Mouse (Mus musculus): ENCODE results near the gene Pcca. TPM values are rescaled to one million over a fixed set of nuclear protein-coding genes. Genes with fewer than 3 reads are reported as not detected.

Pcca gene
- polyA plus RNA-seq, 1 experiment from 2014 or later = 29.9 TPM

GRCm38 (mm10) chr14:122903923-122904351 lies 369.8 kb downstream of the Pcca start:
- 84% methylated on average over 2 of the region's 2 CpGs for WGBS
- ATAC-seq (ENCODE audit: low FRiP score, low TSS enrichment) (no peak), DNase-seq (no peak)

GRCm38 (mm10) chr14:122905007-122905406 lies 370.9 kb downstream of the Pcca start:
- no peaks in the 10 kb centered on the region for H3K27me3 ChIP-seq (ENCODE audit: control insufficient read depth, insufficient read depth, low read length)
- H3K4me1 ChIP-seq (ENCODE audit: control insufficient read depth, insufficient read depth, low read length) = no peaks in the 10 kb centered on the region
- ATAC-seq (ENCODE audit: low FRiP score, low TSS enrichment) = no peak
- WGBS = 97% methylated on average over 1 of the region's 1 CpGs
- no peak overlapping the region for H3K4me3 ChIP-seq (replicated peaks; ENCODE audit: low read depth, low read length)
- peaks cover 12% of the 10 kb centered on the region for H3K9me3 ChIP-seq (ENCODE audit: control insufficient read depth, low read length)
- H3K9ac ChIP-seq (replicated peaks; ENCODE audit: low read length) = no peak overlapping the region
- DNase-seq = no peak
- no peaks in the 10 kb centered on the region for H3K36me3 ChIP-seq (ENCODE audit: control insufficient read depth, insufficient read depth, low read length)
- no peak overlapping the region for H3K4me2 ChIP-seq (ENCODE audit: low read length)
- no peak overlapping the region for H3K27ac ChIP-seq (replicated peaks; ENCODE audit: low read depth, low read length)

More at GRCm38 (mm10) chr14:122903923-122904351, 369.8 kb downstream of the Pcca start:
- Histone ChIP-seq H3K36me3 (ENCODE audit: control insufficient read depth, insufficient read depth, low read length) (no peaks in the 10 kb centered on the region), H3K4me3 (replicated peaks; ENCODE audit: low read depth, low read length) (no peak overlapping the region), H3K27ac (replicated peaks; ENCODE audit: low read depth, low read length) (no peak overlapping the region), H3K4me2 (ENCODE audit: low read length) (no peak overlapping the region), H3K9ac (replicated peaks; ENCODE audit: low read length) (no peak overlapping the region), H3K9me3 (ENCODE audit: control insufficient read depth, low read length) (peaks cover 12% of the 10 kb centered on the region), H3K4me1 (ENCODE audit: control insufficient read depth, insufficient read depth, low read length) (no peaks in the 10 kb centered on the region), H3K27me3 (ENCODE audit: control insufficient read depth, insufficient read depth, low read length) (no peaks in the 10 kb centered on the region)

GRCm38 (mm10) chr14:122908075-122908474 lies 374.0 kb downstream of the Pcca start:
- ATAC-seq (ENCODE audit: low FRiP score, low TSS enrichment) (no peak), DNase-seq (no peak)
- H3K9ac ChIP-seq (replicated peaks; ENCODE audit: low read length) = no peak overlapping the region
- H3K9me3 ChIP-seq (ENCODE audit: control insufficient read depth, low read length) = peaks cover 12% of the 10 kb centered on the region
- H3K36me3 ChIP-seq (ENCODE audit: control insufficient read depth, insufficient read depth, low read length) = no peaks in the 10 kb centered on the region
- H3K4me1 ChIP-seq (ENCODE audit: control insufficient read depth, insufficient read depth, low read length) = 0 out of 2 replicates have a peak, but pooled peaks cover 7% of the 10 kb centered on the region
- H3K27ac ChIP-seq (replicated peaks; ENCODE audit: low read depth, low read length) = no peak overlapping the region
- WGBS = 93% methylated on average over 4 of the region's 4 CpGs
- no peak overlapping the region for H3K4me3 ChIP-seq (replicated peaks; ENCODE audit: low read depth, low read length)
- H3K27me3 ChIP-seq (ENCODE audit: control insufficient read depth, insufficient read depth, low read length) = peaks cover 12% of the 10 kb centered on the region; the same call in 1 of the 2 replicates
- no peak overlapping the region for H3K4me2 ChIP-seq (ENCODE audit: low read length)

- H3K4me1 ChIP-seq (ENCODE audit: control insufficient read depth, insufficient read depth, low read length) = 0 out of 2 replicates have a peak, but pooled peaks cover 10% of the 10 kb centered on the region
- H3K27ac ChIP-seq (replicated peaks; ENCODE audit: low read depth, low read length) = no peak overlapping the region
- no peak for ATAC-seq (ENCODE audit: low FRiP score, low TSS enrichment)
- no peaks in the 10 kb centered on the region for H3K36me3 ChIP-seq (ENCODE audit: control insufficient read depth, insufficient read depth, low read length)
- WGBS = 91% methylated on average over 5 of the region's 5 CpGs
- no peak for DNase-seq
- no peak overlapping the region for H3K9ac ChIP-seq (replicated peaks; ENCODE audit: low read length)
- no peak overlapping the region for H3K4me3 ChIP-seq (replicated peaks; ENCODE audit: low read depth, low read length)
- H3K27me3 ChIP-seq (ENCODE audit: control insufficient read depth, insufficient read depth, low read length) = peaks cover 21% of the 10 kb centered on the region
- H3K4me2 ChIP-seq (ENCODE audit: low read length) = no peak overlapping the region
- H3K9me3 ChIP-seq (ENCODE audit: control insufficient read depth, low read length) = peaks cover 12% of the 10 kb centered on the region
These were observed 375.4 kb downstream of the Pcca start for GRCm38 (mm10) chr14:122909368-122910091.

- Histone ChIP-seq H3K4me3 (replicated peaks; ENCODE audit: low read depth, low read length) (no peak overlapping the region), H3K36me3 (ENCODE audit: control insufficient read depth, insufficient read depth, low read length) (no peaks in the 10 kb centered on the region), H3K4me1 (ENCODE audit: control insufficient read depth, insufficient read depth, low read length) (0 out of 2 replicates have a peak, but pooled peaks cover 10% of the 10 kb centered on the region), H3K27ac (replicated peaks; ENCODE audit: low read depth, low read length) (no peak overlapping the region), H3K4me2 (ENCODE audit: low read length) (no peak overlapping the region), H3K27me3 (ENCODE audit: control insufficient read depth, insufficient read depth, low read length) (peaks cover 21% of the 10 kb centered on the region), H3K9ac (replicated peaks; ENCODE audit: low read length) (no peak overlapping the region), H3K9me3 (ENCODE audit: control insufficient read depth, low read length) (peaks cover 12% of the 10 kb centered on the region)
- ATAC-seq (ENCODE audit: low FRiP score, low TSS enrichment) (no peak), DNase-seq (no peak)
These were observed 377.1 kb downstream of the Pcca start for GRCm38 (mm10) chr14:122911265-122911664.

- peak overlapping the region; percentile 99 for H3K4me2 ChIP-seq (ENCODE audit: low read length)
- H3K36me3 ChIP-seq (ENCODE audit: control insufficient read depth, insufficient read depth, low read length) = no peaks in the 10 kb centered on the region
- DNase-seq = no peak
- H3K27me3 ChIP-seq (ENCODE audit: control insufficient read depth, insufficient read depth, low read length) = peaks cover 21% of the 10 kb centered on the region
- no peak overlapping the region for H3K27ac ChIP-seq (replicated peaks; ENCODE audit: low read depth, low read length)
- no peak for ATAC-seq (ENCODE audit: low FRiP score, low TSS enrichment)
- WGBS = 74% methylated on average over 1 of the region's 1 CpGs
- H3K4me1 ChIP-seq (ENCODE audit: control insufficient read depth, insufficient read depth, low read length) = 0 out of 2 replicates have a peak, but pooled peaks cover 10% of the 10 kb centered on the region
- no peak overlapping the region for H3K9ac ChIP-seq (replicated peaks; ENCODE audit: low read length)
- no peak overlapping the region for H3K4me3 ChIP-seq (replicated peaks; ENCODE audit: low read depth, low read length)
- H3K9me3 ChIP-seq (ENCODE audit: control insufficient read depth, low read length) = peaks cover 11% of the 10 kb centered on the region
These were observed 378.0 kb downstream of the Pcca start for GRCm38 (mm10) chr14:122912137-122912536.

GRCm38 (mm10) chr14:122912812-122913498 lies 378.8 kb downstream of the Pcca start:
- H3K27me3 ChIP-seq (ENCODE audit: control insufficient read depth, insufficient read depth, low read length) = peaks cover 21% of the 10 kb centered on the region
- H3K4me3 ChIP-seq (replicated peaks; ENCODE audit: low read depth, low read length) = peak overlapping the region; percentile 60
- peaks cover 7% of the 10 kb centered on the region; the same call in 1 of the 2 replicates for H3K9me3 ChIP-seq (ENCODE audit: control insufficient read depth, low read length)
- peak; percentile 68; the same call in 1 of the 2 replicates for ATAC-seq (ENCODE audit: low FRiP score, low TSS enrichment)
- no peak overlapping the region for H3K27ac ChIP-seq (replicated peaks; ENCODE audit: low read depth, low read length)
- H3K9ac ChIP-seq (replicated peaks; ENCODE audit: low read length) = peak overlapping the region; percentile 52
- H3K36me3 ChIP-seq (ENCODE audit: control insufficient read depth, insufficient read depth, low read length) = no peaks in the 10 kb centered on the region
- WGBS = under 1% methylated on average over 58 of the region's 58 CpGs
- DNase-seq = peak; percentile 73
- H3K4me1 ChIP-seq (ENCODE audit: control insufficient read depth, insufficient read depth, low read length) = 0 out of 2 replicates have a peak, but pooled peaks cover 10% of the 10 kb centered on the region
- peak overlapping the region; percentile 99 for H3K4me2 ChIP-seq (ENCODE audit: low read length)

- no peak within 1 kb of the TSS for H3K27ac ChIP-seq (replicated peaks; ENCODE audit: low read depth, low read length)
- peaks cover 3% of the 10 kb centered on the region; the same call in 1 of the 2 replicates for H3K9me3 ChIP-seq (ENCODE audit: control insufficient read depth, low read length)
- H3K4me1 ChIP-seq (ENCODE audit: control insufficient read depth, insufficient read depth, low read length) = 0 out of 2 replicates have a peak, but pooled peaks cover 10% of the 10 kb centered on the region
- peak within 1 kb of the TSS; percentile 99 for H3K4me2 ChIP-seq (ENCODE audit: low read length)
- H3K4me3 ChIP-seq (replicated peaks; ENCODE audit: low read depth, low read length) = peak within 1 kb of the TSS; percentile 60
- H3K9ac ChIP-seq (replicated peaks; ENCODE audit: low read length) = peak within 1 kb of the TSS; percentile 52
- WGBS = 74% methylated on average over 6 of the region's 6 CpGs
- no peaks in the 10 kb centered on the region for H3K36me3 ChIP-seq (ENCODE audit: control insufficient read depth, insufficient read depth, low read length)
- DNase-seq (no peak), ATAC-seq (ENCODE audit: low FRiP score, low TSS enrichment) (no peak)
- H3K27me3 ChIP-seq (ENCODE audit: control insufficient read depth, insufficient read depth, low read length) = peaks cover 21% of the 10 kb centered on the region
These were observed 379.5 kb downstream of the Pcca start, which contains the start of gene Ggact for GRCm38 (mm10) chr14:122913657-122914056. TSS of gene Ggact (minus strand) at chr14:122913757.
